Mouse (Mus musculus) lung, postnatal 25 days (tissue): ENCODE measurements around the gene Nmnat1.

ENCODE experiments used
- DNase-seq: peaks from one replicate; pipeline ENCODE4 v3.0.0; 2022; ENCODE audit warnings: low spot score

Gene Nmnat1

GRCm38 (mm10) chr4:149485053-149485824 is at the start of gene Nmnat1, which contains the start of gene Lzic:
Gene Nmnat1 (minus strand): TSS chr4:149485202.
Gene Lzic (plus strand): TSS chr4:149485229.
- peak; percentile 93 for DNase-seq

DNA sequence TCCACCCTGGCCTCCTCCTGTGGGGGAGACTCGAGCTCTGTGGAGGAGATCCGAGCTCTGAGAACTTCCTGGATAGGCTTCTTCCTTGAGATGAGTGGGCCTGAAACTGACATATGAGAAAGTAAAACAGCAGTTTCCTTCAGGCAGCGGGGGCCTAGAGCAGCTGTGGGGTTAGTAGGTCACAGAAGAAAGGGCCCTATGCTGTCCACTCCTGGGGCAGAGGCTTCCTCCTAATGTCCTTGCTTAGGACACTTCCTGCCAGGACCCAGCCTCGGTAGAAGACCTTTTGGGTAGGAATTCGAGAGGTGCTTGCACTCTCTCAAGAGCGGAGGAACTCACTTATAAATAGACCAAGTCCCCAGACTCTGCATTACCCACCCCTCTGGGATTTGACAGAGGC is 44.7 kb upstream of the Nmnat1 start:
- DNase-seq: no peak

DNA sequence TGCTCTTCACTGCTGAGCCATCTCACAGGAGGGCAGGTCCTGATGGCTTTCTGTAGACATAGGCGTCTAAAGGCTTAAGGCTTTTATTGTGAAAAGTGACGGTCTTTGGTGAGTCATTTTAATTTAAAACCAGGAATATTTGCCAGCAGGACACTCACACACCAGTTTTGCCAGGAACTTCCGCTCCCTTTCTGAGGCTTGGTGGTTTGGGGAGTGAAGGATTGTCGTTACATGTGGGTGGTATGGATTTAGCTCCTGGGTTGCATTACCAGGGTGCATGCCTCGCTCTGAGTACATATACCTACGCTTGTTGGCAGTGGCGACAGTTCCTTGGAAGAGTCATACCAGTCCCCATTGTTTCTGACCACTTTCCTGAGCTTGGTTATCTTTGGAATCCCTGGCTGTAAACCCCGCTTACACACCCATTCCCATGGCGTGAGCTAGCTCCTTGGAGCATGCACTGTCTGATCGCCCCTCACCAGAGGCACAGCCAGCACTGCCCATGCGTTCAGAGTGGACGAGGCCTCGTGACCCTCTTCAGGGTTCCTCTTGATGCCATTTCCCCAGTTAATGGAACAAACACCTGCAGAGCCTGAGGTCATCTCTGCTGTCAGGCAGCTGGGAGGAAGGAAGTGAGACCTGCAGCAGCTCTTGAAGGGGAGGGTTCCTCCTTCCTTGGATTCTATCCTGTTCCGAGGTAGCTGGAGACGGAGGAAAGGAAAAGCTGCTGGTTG is 42.8 kb upstream of the Nmnat1 start:
- no peak for DNase-seq

DNA sequence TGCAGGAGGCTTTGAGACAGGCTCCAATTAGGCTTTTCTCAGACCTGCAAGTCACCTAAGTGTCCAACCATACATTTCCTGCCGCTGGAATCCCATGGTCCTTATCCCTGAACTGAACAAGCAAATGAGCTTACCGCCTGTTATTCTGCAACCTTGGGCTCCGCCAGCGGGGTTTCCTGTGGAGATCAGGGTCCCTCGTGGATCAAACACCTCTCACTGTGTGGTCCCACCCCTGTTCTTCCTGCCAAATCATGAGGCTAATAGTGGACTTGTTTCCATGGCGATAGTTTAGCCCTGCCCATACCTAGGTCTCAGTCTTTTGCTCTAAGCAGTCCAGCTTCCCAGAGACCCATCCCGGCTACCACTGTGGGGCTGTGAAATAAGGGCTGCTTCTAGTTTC is 41.3 kb upstream of the Nmnat1 start:
- no peak for DNase-seq

- no peak for DNase-seq
Observed at GRCm38 (mm10) chr4:149525811-149526210, 40.8 kb upstream of the Nmnat1 start.

DNA sequence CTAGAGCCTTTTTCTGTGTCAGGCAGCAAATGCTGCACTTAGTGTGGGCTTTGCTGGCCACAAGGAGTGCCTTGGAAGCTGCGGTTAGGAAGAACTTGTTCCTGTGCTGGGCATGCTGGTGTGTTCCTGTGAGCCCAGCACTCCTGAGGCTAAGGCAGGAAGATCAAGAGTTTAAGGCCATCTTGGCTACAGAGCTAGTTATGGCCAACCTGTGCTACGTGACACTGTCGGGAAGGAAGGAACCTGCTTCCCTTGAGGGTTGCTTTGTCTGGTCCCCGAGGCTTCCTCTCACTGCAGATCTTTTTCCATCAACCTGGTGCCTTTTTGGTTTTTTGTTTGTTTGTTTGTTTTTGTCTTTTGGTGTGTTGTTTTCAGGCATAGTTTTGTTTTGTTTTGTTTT is 40.2 kb upstream of the Nmnat1 start:
- no peak for DNase-seq

DNA sequence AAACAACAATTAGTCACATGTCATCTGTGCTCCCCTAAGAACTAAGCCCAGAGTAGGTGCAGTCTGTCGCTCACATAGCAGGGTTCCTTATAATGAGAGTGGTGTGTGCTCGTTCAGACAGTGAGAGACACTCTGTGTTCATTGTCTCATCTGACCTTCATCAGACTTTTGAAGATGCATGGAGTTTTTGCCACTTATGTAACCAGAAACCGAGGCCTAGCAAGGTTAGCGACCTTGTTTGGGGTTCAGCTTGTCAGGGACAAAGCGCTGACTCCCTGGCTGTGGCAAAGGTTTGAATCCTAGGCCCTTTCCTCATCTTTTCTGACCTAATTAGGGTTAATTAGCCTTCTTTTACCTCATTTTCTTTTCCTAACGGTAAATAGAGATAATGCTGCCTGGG is 39.0 kb upstream of the Nmnat1 start:
- no peak for DNase-seq

- DNase-seq: no peak
Observed at GRCm38 (mm10) chr4:149521258-149521657, 36.3 kb upstream of the Nmnat1 start.

DNA sequence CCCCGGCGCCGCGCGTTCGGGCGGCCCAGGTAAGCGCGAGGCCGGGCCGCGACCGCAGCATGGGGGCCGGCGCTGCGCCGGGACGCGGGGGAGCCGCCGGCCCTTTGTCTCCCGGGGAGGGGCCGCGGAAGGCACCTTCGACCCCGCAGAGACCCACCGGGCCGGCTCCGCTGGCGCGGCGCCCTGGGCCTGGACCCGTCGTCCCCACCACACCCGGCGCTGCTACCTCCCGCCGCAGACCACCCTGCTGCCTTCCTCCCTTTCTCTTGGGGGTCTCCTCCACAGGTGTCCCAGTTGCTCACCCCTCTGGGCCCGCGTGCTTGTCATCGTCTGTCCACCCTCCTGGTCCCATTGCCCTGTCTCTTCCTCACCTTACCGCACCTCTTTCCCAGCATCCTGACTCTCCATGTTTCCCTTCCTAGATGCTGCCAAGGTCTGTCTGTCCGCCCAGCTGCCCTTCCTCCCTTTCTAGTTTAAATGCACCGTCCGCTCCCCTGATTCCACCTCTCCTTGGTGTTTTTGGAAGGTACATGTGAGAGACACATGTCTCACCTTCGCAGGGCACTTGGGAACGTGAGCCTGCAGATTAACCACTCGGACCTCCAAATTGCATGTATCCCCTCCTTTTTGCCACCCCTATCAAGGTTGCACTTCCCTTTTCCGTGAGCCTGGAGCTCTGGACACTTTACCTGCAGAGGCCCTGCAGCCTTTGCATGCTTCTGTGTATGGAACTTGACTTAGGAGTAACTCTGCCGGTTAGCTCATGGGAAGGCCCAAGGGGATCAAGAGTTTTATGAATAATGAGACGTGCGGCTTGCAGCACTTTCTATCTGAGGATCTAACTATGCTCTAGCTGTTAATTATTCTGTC is 33.6 kb upstream of the Nmnat1 start:
- no peak for DNase-seq

GRCm38 (mm10) chr4:149517868-149518340 is 32.9 kb upstream of the Nmnat1 start, which contains the start of gene Ctnnbip1:
Gene Ctnnbip1 (plus strand): TSS chr4:149518236.
- peak; percentile 97 for DNase-seq

GRCm38 (mm10) chr4:149515706-149516105 is 30.7 kb upstream of the Nmnat1 start:
- no peak for DNase-seq

GRCm38 (mm10) chr4:149512072-149512471 is 27.1 kb upstream of the Nmnat1 start:
- no peak for DNase-seq

- peak; percentile 19 for DNase-seq
Observed at GRCm38 (mm10) chr4:149511221-149511646, 26.2 kb upstream of the Nmnat1 start.

GRCm38 (mm10) chr4:149506904-149507303 is 21.9 kb upstream of the Nmnat1 start:
- DNase-seq: no peak

GRCm38 (mm10) chr4:149505261-149505967 is 20.4 kb upstream of the Nmnat1 start:
- no peak for DNase-seq

DNA sequence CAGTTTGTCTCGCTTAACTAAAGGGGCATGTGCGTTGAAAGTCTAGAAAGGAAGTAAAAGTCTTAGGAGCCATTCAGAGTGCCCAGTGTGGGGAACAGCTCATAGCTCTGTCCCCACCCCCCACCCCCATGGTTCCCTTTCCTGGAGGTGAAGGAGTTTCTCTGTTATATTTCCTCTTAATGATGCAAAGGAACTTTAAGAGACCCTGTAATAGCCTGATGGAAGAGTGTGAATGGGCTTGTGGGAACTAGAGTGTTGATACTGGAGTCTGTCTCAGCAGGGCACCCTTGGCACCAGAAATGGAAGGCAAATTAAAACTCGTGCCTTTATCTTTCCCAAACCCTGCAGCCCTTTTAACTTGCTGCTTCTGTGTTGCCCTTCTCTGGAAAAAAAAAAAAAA is 19.9 kb upstream of the Nmnat1 start:
- DNase-seq: no peak

DNA sequence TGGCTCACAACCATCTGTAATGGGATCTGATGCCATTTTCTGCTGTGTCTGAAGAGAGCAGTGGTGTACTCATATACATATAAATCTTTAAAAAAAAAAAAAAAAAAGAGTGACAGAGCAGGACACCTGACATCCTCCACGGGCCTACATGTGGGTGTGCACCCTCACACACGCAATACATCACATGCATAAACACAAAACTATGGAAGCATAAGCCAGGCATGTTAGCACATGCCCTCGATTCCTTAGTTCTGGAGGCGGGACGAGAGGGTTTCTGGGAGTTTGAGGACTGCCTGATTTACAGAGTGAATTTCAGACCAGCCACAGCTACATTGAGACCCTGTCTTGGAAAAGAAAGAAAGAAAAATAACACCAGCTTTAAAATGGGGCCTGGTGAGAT is 19.4 kb upstream of the Nmnat1 start:
- no peak for DNase-seq

DNA sequence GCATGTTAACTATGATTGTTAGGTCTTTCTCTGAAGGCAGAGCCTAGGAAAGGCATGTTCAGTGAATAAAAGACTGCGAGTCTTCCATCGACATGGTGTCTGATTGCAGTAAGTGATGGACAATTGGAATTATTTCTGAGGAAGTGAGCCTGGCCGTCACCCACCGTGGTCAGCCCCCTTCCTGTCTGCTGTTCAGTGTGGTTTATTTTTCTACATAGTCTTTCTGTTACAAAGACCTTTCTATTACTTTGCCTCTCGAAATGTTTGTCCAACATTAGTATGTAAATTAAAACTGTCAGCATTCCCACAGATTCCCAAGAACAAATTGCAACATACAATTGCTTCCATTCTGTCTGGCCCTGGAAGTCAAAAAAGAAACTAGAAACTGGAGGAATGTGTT is 14.8 kb upstream of the Nmnat1 start:
- DNase-seq: no peak

DNA sequence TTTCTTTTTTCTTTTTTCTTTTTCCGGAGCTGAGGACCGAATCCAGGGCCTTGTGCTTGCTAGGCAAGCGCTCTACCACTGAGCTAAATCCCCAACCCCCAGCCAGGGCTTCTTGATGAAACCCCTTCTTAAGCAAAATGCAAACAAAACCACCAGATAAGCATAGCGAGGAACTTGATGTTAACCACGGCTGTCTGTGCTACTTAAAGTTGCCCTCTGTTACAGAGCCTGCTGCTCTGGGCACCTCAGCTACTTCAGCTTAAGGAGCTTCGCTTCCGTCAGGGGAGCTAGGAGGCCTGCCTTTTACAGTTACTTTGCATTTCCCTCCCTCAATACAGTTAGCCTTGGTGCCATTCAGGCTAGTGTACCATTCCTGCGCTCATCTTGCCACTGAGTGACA is 13.9 kb upstream of the Nmnat1 start:
- DNase-seq: no peak

GRCm38 (mm10) chr4:149496612-149497011 is 11.6 kb upstream of the Nmnat1 start:
- no peak for DNase-seq

- DNase-seq: no peak
Observed at GRCm38 (mm10) chr4:149491151-149491550, 6.1 kb upstream of the Nmnat1 start.
